Mouse (Mus musculus) CD4-positive, CD25-positive, alpha-beta regulatory T cell, adult 2 months (primary cell): ENCODE measurements around the gene Bsn.
A peak's percentile ranks its signal among the peaks of the same experiment; 100 is the strongest.

Experiments used
- DNase-seq: peaks from one replicate; pipeline ENCODE4 v3.0.0-alpha.2; 2012; ENCODE audit warnings: low read depth, low spot score

The Bsn gene

DNA sequence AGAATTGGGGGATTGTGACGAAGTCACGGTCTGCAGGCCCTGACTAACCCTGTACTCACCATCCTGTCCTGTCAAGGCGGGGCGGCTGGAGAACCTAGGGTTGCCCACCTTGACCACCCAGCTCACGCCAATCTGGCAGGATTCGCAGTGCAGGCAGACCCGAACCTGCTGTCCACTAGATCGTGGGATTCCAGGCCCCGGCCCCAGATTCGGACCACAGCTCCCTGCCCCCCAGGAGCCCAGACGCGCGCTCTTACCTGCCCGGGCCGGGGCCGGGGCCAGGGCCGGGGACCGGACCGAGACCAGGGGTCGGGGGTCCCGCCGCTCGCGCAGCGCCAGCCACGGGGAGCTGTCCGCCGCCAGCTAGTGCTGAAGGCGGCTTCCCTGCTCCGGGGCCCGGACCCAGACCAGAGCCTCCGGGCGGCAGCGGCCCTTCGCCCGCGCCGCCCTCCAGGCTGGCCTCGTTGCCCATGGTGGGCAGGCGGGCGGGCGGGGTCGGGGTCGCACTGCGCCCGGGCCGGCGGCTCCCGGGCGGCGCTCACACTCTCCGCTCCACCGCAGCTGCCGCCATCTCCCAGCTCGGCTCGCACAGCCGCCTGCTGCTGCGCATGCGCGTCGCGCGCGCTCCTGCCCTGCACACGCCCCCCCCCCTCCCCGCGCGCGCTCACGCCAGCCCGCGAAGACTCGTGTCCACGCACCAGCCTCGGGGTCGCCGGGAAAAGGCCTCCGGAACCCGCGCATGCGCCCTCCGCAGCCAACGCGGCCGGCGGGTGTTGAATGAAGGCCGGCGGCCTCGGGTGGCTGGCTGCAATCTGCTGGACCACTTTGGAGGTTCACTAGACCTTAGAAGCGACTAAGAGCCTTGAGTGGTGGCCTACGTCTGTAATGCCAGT lies at the start of gene Bsn:
TSS of gene Bsn (minus strand) at position 598 of the 893 bp plus-strand sequence.
- DNase-seq = peak; percentile 69

DNA sequence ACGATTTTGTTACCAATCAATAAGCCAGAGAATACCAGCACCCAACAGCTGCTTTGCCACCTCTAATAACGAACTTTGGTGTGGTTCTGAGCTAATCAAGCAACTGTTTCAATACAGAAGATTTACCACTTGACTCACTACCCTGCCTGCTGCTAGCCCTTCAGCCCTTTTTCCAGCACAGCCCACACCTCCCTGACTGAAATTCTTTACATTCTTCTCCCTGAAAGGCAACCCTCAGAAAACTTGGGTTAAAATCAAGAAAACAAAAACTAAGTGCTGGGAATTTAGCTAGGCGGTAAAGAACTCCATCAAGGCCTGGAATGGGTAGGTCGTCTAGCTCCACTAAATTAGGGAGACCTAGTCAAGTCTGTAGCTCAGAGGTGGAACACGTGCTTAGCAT lies 49.8 kb upstream of the Bsn start:
- no peak for DNase-seq

DNA sequence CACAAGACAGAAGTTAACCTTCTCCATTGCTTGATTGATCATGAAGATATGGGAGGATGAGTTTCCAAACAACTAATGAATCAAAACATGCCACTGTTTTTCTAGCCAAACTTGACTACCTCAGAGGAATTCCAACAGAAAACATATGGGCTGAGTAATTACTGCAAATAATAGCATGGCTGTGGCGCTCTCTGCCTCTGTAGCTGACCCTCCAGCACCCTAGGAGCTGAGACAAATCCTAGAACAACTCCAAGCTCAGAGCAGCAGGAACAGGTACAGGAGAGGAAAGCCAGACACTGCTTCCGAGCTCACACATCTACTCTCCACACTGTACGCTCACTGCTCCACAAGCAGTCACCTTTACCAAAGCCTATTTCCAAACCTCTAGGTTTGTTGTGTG lies 48.6 kb upstream of the Bsn start:
- DNase-seq = no peak

DNA sequence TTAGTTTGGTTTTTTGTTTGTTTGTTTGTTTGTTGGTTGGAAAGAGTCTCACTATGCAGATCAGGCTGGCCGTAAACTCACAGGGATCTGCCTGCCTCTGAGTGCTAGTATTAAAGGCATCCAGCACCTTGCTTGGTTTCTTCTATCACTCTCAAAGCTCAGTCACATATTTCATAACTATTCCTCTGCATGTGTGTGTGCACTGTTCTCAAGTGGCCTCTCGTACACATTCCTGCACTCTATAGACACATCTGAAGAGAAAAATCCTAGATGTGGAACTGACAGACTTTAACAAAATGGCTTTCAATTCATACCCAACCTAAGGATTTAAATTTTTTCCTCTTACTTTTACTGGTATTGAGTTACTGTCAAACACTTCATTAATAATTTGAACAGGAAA lies 48.2 kb upstream of the Bsn start:
- DNase-seq = no peak

DNA sequence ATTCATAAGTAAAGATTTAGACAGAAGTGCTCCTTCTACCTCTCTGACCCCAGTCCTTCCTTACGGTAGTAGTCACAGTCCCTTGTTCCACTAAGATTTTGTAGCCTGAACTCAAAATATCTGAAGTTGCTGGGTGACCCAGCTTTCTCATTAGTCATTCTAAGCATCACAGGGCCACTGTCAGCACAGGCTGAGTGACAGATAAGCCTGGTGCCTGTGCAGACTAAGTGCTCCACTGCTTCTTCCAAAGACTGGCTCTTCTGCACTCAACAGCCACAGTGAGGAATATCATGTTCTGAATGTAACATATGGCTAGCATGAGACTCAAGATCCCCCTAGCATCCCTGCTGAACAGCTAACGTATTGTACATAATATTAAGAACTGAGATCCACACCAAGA lies 44.5 kb upstream of the Bsn start:
- no peak for DNase-seq

DNA sequence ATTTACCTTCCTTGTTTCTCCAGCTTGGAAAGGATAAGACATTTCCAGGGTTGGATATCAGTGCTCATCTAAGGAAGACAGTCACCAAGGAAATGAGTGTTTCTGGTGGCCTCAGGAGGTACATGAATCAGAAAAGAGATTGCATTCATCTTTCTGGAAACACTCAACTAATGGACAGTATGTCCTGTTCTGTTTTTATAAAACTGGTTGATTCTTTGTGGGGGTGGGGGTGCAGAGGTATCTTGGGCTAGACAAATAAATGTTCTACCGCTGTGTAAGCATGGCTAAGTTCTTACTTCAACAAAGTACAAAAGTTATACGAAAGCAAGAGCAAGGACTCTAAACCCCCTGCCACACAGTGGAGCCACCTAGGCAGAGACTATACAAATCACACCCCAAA lies 42.7 kb upstream of the Bsn start:
- no peak for DNase-seq

DNA sequence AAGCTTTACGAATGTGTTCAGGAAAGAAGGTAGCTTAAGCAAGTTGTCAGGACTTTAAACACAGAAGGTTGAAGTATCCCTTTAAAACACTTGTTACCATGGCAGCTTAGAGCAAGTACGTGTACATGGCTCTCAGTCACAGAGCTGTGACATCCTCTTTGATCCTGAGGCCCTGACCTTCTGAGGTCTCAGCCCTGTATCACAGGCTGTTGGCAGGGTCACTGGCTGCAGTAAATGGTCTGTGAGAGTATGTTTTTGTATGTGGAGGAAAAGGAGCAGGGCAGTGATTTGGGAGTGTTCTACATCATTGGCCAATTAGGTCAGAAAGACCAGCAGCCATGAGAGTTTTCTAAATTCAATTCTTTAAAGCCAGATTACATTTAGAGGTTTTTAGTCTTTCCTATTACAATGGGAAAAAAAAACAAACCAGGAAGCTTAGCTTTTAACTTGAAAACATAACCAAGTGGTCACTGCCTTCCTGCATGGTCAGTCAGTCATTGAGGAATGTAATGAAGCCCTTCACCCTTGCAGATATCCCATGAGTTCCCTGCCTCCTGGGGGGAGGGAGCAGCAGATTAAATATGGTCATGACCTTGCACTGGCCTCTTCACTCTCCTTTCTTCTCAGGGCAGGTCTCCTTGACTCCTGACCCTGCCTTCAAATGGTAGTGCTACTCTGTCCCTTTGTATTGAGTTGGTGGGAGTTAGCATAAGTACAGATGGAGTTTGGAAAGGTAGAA lies 37.9 kb upstream of the Bsn start:
- DNase-seq = no peak

DNA sequence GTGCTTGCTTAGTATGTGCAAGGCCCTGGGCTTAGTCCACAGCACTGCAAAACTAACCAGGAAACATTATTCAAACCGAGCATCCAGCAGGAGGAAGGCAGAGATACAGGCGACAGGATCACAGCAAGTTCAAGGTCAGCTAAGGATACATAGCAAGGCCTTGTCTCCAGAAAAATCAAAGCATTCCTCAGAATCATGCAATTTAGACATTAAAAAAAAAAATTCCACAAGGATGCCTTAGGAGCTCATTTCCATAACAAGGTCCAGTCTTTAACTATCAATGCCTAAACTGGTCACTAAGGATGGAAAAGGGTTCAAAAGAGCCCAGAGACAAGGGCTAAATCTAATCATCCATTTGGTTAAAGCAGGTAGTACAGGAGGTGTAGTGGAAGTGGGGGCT lies 35.0 kb upstream of the Bsn start:
- no peak for DNase-seq

DNA sequence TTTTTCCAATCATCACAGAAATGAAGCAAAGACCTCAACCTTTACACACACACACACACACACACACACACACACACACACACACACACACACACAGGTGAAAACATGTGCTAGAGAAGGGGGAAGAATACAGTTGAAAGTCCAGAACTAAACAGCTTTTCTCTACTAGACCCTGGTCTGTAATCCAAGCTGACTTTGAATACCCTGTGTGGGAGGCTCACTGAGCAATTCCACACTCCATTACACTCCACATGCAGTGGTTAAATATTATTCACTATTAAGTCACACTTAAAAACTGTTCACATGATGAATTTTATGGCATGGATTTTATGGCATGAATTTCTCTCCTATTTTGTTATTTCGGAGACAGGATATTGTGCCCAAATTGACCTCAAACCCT lies 33.4 kb upstream of the Bsn start:
- no peak for DNase-seq

DNA sequence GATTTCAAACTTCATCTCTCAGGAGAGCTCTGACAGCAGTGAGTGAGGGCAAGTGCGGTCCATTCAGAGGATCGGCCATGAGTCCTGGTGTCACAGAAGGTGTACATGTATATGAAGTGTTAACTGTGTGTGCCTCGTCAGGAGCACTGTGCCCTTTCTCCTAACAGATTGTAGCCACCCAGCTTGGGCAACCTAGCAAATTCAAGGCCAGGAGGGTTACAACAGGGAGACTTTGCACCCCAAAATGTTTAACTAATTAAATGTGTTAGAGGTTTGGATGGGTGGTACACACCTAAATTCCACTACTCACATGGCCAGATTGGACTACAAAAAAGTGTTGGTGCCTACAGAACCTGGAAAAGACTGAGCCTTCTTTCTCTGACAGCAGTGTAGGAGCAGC lies 31.4 kb upstream of the Bsn start:
- DNase-seq = no peak

DNA sequence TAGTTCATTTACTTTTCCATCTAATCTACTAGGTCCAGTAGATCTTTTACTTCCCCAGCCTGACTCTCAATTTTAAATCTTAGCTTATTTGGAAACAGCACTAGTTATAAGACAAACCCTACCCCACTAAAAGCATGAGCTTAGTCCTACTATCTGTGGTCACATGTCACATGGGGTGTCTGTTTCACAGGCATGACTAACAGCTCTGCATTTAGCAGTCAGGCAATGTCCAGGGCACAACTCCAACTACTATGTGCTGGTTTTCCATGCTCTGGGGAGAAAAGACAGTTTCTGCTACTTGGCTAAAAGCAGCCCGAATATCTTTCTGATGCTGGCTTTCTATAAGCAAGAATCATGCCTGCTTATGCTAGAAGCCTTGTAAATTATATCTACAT lies 30.2 kb upstream of the Bsn start:
- no peak for DNase-seq

DNA sequence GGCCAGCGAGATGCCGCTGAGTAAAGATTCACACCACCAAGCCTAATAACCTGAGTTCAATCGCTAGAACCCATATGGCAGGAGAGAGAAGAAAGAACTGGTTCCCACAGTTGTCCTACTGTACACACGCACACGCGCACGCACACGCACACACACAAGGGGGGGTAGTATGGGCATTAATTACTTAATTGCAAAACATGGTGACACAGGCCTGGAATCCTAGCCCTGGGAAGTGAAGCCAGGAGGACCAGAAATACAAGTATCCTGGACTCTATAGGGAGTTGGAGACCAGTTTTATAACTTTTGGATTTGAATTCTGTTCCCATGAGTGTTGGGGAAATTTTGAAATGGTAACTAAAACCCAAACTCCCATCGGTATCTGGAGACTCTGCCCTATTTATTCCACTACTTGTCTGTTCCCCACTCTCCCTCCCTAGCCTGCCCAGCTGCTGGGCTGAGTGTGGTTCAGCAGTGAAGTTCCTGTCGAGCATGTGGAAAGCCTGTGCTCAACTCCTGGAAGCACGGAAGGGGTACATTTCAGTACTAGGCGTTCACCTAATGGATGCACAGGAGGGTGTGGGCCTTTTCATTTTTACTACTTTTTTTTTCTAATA lies 29.7 kb upstream of the Bsn start:
- no peak for DNase-seq

DNA sequence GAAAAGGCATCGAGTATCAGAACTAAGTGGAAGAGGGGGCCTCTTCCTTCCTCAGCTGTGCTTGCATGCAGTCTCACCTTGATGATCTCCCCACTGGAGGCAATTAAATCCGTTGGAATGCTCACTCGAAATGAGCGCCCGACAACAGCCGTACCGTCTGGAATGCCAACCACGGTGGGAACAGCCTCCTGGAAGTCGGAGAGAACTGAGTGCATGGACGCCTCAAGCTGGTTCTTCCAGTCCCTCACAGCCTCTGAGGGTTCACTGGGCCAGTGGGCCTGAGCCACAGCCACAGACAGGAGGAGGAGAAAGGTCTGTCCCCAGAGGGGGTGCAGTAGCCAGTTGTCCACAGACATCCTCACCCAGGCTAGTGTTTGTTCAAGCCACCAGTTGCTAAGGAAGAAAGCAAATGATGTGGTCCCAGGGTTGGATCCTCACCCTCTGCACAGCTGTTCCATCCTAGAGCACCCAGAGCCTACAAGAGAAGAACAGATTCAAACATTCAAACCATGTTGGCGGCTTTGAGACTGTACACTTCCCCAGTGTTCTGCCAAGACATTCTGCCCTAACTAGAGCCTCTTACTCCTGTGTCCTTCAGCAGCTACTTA lies 27.9 kb upstream of the Bsn start:
- DNase-seq = no peak

DNA sequence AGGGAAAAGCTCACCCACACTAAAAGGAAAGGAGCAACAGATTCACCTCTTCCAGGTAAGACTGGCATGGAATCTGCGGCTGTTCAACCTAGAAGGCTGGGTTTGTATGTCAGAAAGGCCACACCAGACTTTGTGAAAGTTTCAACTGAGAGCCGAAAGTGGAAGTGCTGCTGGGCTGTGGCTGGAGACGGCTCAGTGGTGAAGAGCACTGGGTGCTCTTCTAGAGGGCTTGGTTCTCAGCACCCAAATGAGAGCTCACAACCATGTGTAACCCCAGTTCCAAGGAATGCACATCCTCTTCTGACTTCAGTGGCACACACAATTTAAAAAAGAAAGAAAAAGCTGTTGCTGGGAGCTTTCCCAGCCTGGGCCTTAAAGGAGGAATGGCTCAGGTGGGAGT lies 27.2 kb upstream of the Bsn start:
- no peak for DNase-seq

DNA sequence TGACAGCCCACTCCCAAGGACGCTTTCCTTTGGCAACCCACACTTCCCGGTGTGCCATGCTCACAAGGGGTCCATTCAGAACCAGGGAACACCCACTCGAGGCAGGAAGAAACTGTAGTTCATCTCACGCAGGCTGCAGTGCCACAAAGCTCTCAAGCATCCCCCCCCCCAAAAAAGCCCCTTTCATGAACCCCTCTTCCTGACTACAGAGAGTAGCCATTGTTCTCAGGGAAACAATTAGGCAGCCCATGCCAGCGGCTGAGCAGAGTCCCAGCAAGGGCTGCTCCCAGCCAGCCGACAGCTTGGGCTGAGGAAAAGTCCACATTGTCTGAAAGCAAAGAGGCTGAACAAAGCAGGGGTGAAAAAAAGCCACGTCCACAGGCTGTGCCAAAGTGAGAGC lies 22.9 kb upstream of the Bsn start:
- no peak for DNase-seq

DNA sequence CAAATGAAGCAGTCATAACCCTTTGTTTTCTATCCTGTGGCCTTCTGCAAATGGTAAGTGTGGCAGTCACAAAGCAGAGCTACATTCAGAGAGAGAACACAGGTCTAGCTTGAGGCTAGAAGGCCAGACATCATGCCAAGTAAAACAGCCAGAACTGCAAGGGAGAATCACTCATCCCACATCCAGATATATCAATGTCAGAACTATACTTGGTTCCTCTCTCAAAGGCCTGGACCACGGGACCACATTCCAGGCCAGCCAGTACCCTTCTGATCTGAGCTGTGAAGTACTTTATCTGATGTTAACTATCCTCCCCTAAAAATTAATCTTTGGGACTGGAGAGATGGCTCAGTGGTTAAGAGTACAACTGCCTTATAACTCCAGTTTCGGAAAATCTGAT lies 22.2 kb upstream of the Bsn start:
- no peak for DNase-seq

DNA sequence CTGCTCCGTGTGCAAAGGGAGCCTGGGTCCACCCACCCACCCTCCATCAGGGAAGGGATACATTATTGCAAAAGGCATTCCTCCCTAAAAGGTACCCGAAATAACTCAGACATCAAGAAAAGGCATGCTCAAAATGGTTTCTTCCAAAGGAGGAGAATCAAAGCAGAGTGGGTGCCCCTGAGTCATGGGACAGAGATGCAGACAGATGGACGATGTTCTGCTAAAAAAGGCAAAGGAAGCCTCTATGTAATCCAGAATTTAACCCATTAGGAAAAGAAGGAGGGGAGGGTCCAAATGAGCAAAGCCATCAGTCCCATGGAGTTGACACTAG lies 15.4 kb upstream of the Bsn start:
- no peak for DNase-seq

DNA sequence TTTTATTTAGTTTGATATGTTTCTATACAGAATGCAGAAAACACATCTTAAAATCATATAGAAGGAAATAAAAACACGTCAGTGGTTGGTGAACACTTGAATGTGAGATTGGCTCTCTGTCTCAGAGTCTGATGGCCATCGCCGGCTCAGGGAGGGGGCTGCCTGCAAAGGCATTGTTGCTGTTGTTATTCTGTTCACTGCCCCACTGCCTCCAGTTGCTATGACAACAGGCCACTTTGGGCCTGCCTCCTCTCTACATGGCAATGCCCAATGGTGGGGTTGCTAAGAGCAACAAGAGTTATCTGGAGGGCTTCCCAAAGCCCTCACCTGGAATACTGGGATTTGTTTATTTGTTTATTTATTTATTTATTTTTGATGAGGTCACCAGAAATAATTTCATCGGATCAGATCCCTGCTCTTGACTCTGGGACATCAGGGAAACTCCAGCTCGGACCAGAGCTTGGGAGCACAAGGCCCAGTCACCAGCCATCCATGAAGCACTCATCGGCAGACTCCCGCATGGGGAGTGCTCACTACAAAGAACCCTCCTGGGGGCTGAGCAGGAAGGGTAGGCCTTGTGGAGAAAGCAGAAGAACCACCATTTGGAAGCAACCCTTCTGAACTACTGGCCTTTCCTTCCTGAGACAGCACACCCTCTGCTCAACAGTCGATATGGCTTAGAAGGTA lies 14.8 kb upstream of the Bsn start:
- no peak for DNase-seq

DNA sequence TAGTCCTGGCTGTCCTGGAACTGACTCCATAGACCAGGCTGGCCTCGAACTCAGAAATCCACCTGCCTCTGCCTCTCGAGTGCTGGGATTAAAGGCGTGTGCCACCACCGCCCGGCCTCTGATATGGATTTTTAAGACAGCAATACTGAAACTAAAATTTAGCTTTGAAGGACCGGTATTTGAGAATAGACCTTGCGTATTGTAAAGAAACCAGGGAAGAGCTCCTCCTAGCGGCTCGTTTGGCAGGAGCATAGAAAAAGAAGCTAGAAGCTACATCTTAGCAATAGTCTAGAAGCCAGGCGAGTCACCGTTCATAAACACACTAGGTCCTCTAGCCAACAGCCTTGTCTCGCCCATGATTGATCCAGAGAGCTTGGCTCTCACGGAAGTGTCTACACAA lies 12.8 kb upstream of the Bsn start:
- peak; percentile 92 for DNase-seq

DNA sequence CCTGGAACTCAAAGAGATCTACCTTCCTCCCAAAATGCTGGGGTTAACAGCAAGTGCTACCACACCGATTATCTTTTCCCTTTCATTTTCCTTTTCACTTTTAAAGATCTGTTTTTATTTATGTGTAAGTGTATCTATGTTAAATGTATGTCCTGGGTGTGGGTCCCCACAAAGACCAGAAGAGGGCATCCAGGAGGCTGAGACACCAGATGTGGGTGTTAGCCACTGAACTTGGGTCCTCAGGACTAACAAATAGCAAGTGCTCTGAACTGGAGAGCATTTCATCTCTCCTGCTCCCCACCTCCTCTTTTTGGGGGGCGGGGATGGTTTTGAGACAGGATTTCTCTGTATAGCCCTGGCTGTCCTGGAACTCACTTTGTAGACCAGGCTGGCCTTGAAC lies 12.0 kb upstream of the Bsn start:
- peak; percentile 61 for DNase-seq

DNA sequence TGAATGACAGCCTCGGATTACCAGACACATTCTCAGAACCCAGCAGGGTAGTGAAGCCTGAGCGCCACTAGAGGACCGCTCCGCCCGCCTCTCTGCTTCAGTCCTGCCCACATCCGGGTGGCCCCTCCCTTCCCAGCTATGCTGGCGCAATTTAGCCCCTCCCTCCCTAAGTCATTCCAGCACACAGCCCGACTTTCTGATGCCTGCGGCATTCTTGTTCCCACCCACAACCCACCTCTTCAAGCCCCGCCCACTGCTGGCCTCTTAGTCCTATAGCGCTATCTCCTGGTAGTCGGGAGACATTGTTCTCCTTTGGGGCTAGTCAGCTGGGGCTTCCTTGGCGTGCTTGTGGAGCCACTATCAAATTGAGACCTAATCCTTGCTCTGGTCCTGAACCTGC lies 11.0 kb upstream of the Bsn start:
- DNase-seq = peak; percentile 96

DNA sequence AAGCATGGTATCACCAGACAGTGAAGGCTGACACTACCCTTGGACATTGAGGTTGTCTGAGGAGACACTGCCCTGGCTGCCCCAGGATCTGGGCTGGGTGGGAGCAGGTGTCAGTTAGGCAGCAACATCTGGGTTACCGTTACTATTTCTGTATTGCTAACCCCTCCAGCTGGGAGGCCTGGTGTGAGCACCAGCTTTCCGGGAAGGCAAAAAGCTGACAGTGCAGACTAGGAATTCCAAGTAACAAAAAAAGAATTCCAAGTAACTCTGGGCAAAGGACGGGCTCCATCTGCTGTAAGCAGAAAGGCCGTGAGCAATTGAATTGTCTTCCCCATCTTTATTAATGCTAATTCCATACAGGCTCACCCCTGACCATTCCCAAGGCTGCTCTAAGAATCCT lies 8.4 kb upstream of the Bsn start:
- DNase-seq = no peak
